Mouse (Mus musculus) brown adipose tissue, adult 24 weeks (tissue): ENCODE data around the gene Dennd6a. TPM values are rescaled to one million over a fixed set of nuclear protein-coding genes. Genes with fewer than 3 reads are reported as not detected.
A peak's percentile ranks its signal among the peaks of the same experiment; 100 is the strongest.

ENCODE experiments used
- H3K27ac ChIP-seq: fragments of 200-500 bp; replicated peaks from 2 replicates; pipeline ENCODE4 v1.5.1; 2012; ENCODE audit warnings: low read depth, mild to moderate bottlenecking, low read length
- H3K4me1 ChIP-seq: fragments of 200-500 bp; 2 replicates; pipeline ENCODE4 v1.6.1; 2012; ENCODE audit warnings: low read length, mixed read lengths; ENCODE audit not compliant: control insufficient read depth, insufficient read depth, insufficient read length
- H3K4me3 ChIP-seq: fragments of 200-500 bp; 2 replicates; pipeline ENCODE4 v1.5.1; 2012; ENCODE audit warnings: low read depth, mild to moderate bottlenecking, low read length, moderate library complexity; ENCODE audit not compliant: insufficient read depth
- polyA plus RNA-seq: library from polyadenylated mRNA; stranded (reverse); fragments of >200 nt; gene quantifications from 2 replicates; pipeline ENCODE4 v1.2.4, GENCODE M21; 2012; ENCODE audit not compliant: missing spikeins, insufficient read depth, insufficient read length

The Dennd6a gene
- polyA plus RNA-seq, 1 experiment, result 18.5 TPM

GRCm38 (mm10) chr14:26550712-26551111 is 22.9 kb upstream of the Dennd6a start:
- H3K27ac ChIP-seq, result no peak overlapping the region
- no peaks in the 10 kb centered on the region for H3K4me1 ChIP-seq
- no peak overlapping the region for H3K4me3 ChIP-seq

DNA sequence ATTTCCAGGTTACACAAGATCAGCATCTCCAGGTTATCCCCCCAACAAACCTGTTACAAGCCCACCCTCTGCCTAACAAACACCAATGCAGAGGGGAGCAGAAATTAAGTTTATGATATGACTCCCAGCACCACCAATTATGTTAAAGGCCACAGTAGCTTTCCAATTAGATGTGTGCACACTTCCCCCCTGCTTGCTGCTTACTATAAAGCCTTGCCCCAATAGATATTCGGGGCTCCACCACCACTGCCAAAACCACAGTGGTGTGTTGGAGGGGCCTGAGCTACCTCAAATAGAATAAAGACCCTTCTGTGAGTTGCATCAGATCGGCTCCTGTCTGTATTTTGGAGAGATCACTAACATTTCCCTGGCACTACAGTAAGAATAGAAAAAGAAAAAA is 21.2 kb upstream of the Dennd6a start:
- H3K27ac ChIP-seq, result no peak overlapping the region
- H3K4me1 ChIP-seq, result no peaks in the 10 kb centered on the region
- H3K4me3 ChIP-seq, result no peak overlapping the region

GRCm38 (mm10) chr14:26552853-26553252 is 20.8 kb upstream of the Dennd6a start:
- Histone ChIP-seq H3K4me3 (no peak overlapping the region), H3K4me1 (no peaks in the 10 kb centered on the region), H3K27ac (no peak overlapping the region)

GRCm38 (mm10) chr14:26557581-26557980 is 16.1 kb upstream of the Dennd6a start:
- H3K27ac ChIP-seq, result no peak overlapping the region
- H3K4me3 ChIP-seq, result no peak overlapping the region
- H3K4me1 ChIP-seq, result no peaks in the 10 kb centered on the region

- Histone ChIP-seq H3K27ac (no peak overlapping the region), H3K4me3 (no peak overlapping the region), H3K4me1 (no peaks in the 10 kb centered on the region)
These were observed 15.1 kb upstream of the Dennd6a start for GRCm38 (mm10) chr14:26558536-26558935.

GRCm38 (mm10) chr14:26562247-26562646 is 11.4 kb upstream of the Dennd6a start:
- Histone ChIP-seq H3K4me1 (no peaks in the 10 kb centered on the region), H3K4me3 (no peak overlapping the region), H3K27ac (no peak overlapping the region)

- no peak overlapping the region for H3K27ac ChIP-seq
- H3K4me1 ChIP-seq, result no peaks in the 10 kb centered on the region; the same call in 1 of the 2 replicates
- H3K4me3 ChIP-seq, result no peak overlapping the region
These were observed 3.8 kb upstream of the Dennd6a start for GRCm38 (mm10) chr14:26569880-26570279.

- H3K27ac ChIP-seq, result no peak overlapping the region
- no peaks in the 10 kb centered on the region; the same call in 1 of the 2 replicates for H3K4me1 ChIP-seq
- H3K4me3 ChIP-seq, result no peak overlapping the region
These were observed 1.5 kb upstream of the Dennd6a start for GRCm38 (mm10) chr14:26571951-26572675.

- H3K4me3 ChIP-seq, result no peak overlapping the region
- H3K27ac ChIP-seq, result no peak overlapping the region
- peaks cover 2% of the 10 kb centered on the region; the same call in 1 of the 2 replicates for H3K4me1 ChIP-seq
These were observed 2.7 kb downstream of the Dennd6a start for GRCm38 (mm10) chr14:26576255-26576780.

DNA sequence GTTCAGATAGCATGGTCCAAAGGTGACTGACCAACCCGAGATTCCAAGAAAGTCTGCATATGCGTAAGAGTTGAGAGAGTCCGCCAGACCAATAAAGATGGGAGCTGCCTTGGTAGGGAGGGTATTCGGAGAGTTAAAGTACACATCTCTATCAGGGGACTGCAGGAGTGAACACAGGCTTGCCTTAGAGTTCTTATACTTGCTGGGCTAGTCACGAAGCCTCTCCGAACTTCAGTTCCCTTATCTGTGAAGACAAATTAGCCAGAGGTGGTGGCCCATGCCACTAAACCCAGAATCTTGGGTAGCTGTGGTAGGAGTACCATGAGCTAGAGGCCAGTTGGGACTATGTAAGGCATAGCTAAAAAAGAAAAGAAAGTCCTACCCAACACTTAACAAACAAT is 5.1 kb downstream of the Dennd6a start:
- peaks cover 4% of the 10 kb centered on the region; the same call in 1 of the 2 replicates for H3K4me1 ChIP-seq
- no peak overlapping the region for H3K4me3 ChIP-seq
- no peak overlapping the region for H3K27ac ChIP-seq

GRCm38 (mm10) chr14:26579346-26580343 is 6.0 kb downstream of the Dennd6a start:
- Histone ChIP-seq H3K4me1 (peaks cover 6% of the 10 kb centered on the region; the same call in 1 of the 2 replicates), H3K27ac (peak overlapping the region; percentile 92), H3K4me3 (peak overlapping the region; percentile 89)

GRCm38 (mm10) chr14:26583645-26584044 is 10.0 kb downstream of the Dennd6a start:
- H3K4me3 ChIP-seq, result no peak overlapping the region
- no peak overlapping the region for H3K27ac ChIP-seq
- peaks cover 8% of the 10 kb centered on the region for H3K4me1 ChIP-seq

GRCm38 (mm10) chr14:26587116-26587515 is 13.5 kb downstream of the Dennd6a start:
- Histone ChIP-seq H3K27ac (0 out of 2 replicates have a peak overlapping the region, but pooled peaks have one; percentile 1), H3K4me3 (no peak overlapping the region)

DNA sequence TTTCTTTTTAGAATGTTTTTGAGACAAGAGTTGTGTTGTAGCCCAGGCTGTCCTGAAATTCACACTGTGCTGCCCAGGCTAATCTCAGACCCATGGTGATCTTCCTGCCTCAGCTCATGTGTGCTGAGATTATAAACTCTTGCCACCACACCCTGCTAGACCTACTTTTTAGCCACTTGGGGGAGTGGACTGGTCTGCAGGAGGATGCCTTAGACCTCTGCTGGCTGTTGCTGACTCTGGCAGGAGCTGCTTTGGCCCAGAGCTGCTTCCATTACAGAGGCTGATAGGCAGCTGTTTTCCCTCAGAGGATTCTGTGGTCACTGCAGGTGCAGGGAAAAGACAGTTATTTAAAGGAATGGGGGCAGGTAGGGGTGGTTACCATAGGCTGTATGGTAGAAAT is 17.7 kb downstream of the Dennd6a start:
- Histone ChIP-seq H3K27ac (no peak overlapping the region), H3K4me3 (no peak overlapping the region), H3K4me1 (peaks cover 5% of the 10 kb centered on the region)

More at GRCm38 (mm10) chr14:26587116-26587515, 13.5 kb downstream of the Dennd6a start:
- H3K4me1 ChIP-seq, result peaks cover 7% of the 10 kb centered on the region

- Histone ChIP-seq H3K27ac (no peak overlapping the region), H3K4me1 (peaks cover 2% of the 10 kb centered on the region; the same call in 1 of the 2 replicates), H3K4me3 (no peak overlapping the region)
These were observed 19.7 kb downstream of the Dennd6a start for GRCm38 (mm10) chr14:26593281-26593895.
